Mouse (Mus musculus): ENCODE measurements around the gene Psmc2. TPM values are rescaled to one million over a fixed set of nuclear protein-coding genes. Genes with fewer than 3 reads are reported as not detected.

Psmc2 gene
- polyA plus RNA-seq, 2 experiments: 58.5 to 122 TPM

GRCm38 (mm10) chr5:21802907-21803306 lies 17.8 kb downstream of the Psmc2 start:
- Histone ChIP-seq H3K9me3 (ENCODE audit: control insufficient read depth, low read length) (no peaks in the 10 kb centered on the region), H3K27ac (no peak overlapping the region), H3K4me1 (replicated peaks; ENCODE audit: control insufficient read depth in 2 of 2, insufficient read depth in 2 of 2, low read length in 1 of 2) (no peaks in the 10 kb centered on the region), H3K36me3 (replicated peaks; ENCODE audit: control insufficient read depth, insufficient read depth, low read depth) (peaks cover 47% of the 10 kb centered on the region), H3K4me2 (ENCODE audit: low read depth) (no peak overlapping the region), H3K9ac (replicated peaks) (no peak overlapping the region), H3K4me3 (ENCODE audit: insufficient read depth in 1 of 2, low read depth in 2 of 2, low read length in 2 of 2) (no peak overlapping the region), H3K27me3 (ENCODE audit: control insufficient read depth, insufficient read depth, low read length) (no peaks in the 10 kb centered on the region)
- ATAC-seq (ENCODE audit: insufficient read depth) (no peak), DNase-seq (ENCODE audit: low read depth in 3 of 3, low spot score in 3 of 3) (no peak)
- 91% methylated on average over 9 of the region's 9 CpGs for WGBS (ENCODE audit: insufficient replicate concordance)
- TF ChIP-seq EP300 (IDR thresholded peaks at IDR 0.05; ENCODE audit: low read depth) (no peak), CTCF (IDR thresholded peaks at IDR 0.05; ENCODE audit: low read depth) (no peak)

- Histone ChIP-seq H3K36me3 (replicated peaks; ENCODE audit: control insufficient read depth, insufficient read depth, low read depth) (peaks cover 47% of the 10 kb centered on the region), H3K4me1 (replicated peaks; ENCODE audit: control insufficient read depth in 2 of 2, insufficient read depth in 2 of 2, low read length in 1 of 2) (no peaks in the 10 kb centered on the region), H3K4me2 (ENCODE audit: low read depth) (no peak overlapping the region), H3K4me3 (ENCODE audit: insufficient read depth in 1 of 2, low read depth in 2 of 2, low read length in 2 of 2) (no peak overlapping the region), H3K27ac (no peak overlapping the region), H3K9me3 (ENCODE audit: control insufficient read depth, low read length) (no peaks in the 10 kb centered on the region), H3K27me3 (ENCODE audit: control insufficient read depth, insufficient read depth, low read length) (no peaks in the 10 kb centered on the region), H3K9ac (replicated peaks) (no peak overlapping the region)
- no peak for TF ChIP-seq CTCF (IDR thresholded peaks at IDR 0.05; ENCODE audit: low read depth)
- no peak for TF ChIP-seq EP300 (IDR thresholded peaks at IDR 0.05; ENCODE audit: low read depth)
- 91% methylated on average over 12 of the region's 12 CpGs for WGBS (ENCODE audit: insufficient replicate concordance)
- ATAC-seq (ENCODE audit: insufficient read depth) (no peak), DNase-seq (ENCODE audit: low read depth in 3 of 3, low spot score in 3 of 3) (no peak)
Observed at GRCm38 (mm10) chr5:21803691-21804188, 18.7 kb downstream of the Psmc2 start.

GRCm38 (mm10) chr5:21804837-21805236 lies 19.8 kb downstream of the Psmc2 start:
- H3K4me3 ChIP-seq (ENCODE audit: insufficient read depth in 1 of 2, low read depth in 2 of 2, low read length in 2 of 2): no peak overlapping the region
- DNase-seq (ENCODE audit: low read depth in 3 of 3, low spot score in 3 of 3) (no peak), ATAC-seq (ENCODE audit: insufficient read depth) (no peak)
- no peak overlapping the region for H3K9ac ChIP-seq (replicated peaks)
- H3K27me3 ChIP-seq (ENCODE audit: control insufficient read depth, insufficient read depth, low read length): no peaks in the 10 kb centered on the region
- no peaks in the 10 kb centered on the region for H3K9me3 ChIP-seq (ENCODE audit: control insufficient read depth, low read length)
- no peak overlapping the region for H3K4me2 ChIP-seq (ENCODE audit: low read depth)
- H3K36me3 ChIP-seq (replicated peaks; ENCODE audit: control insufficient read depth, insufficient read depth, low read depth): peaks cover 37% of the 10 kb centered on the region
- no peak overlapping the region for H3K27ac ChIP-seq
- no peaks in the 10 kb centered on the region for H3K4me1 ChIP-seq (replicated peaks; ENCODE audit: control insufficient read depth in 2 of 2, insufficient read depth in 2 of 2, low read length in 1 of 2)
- WGBS (ENCODE audit: insufficient replicate concordance): 46% methylated on average over 4 of the region's 4 CpGs
- TF ChIP-seq CTCF (IDR thresholded peaks at IDR 0.05; ENCODE audit: low read depth) (no peak), EP300 (IDR thresholded peaks at IDR 0.05; ENCODE audit: low read depth) (no peak)

GRCm38 (mm10) chr5:21810924-21811323 lies 25.8 kb downstream of the Psmc2 start:
- DNase-seq (ENCODE audit: low read depth in 3 of 3, low spot score in 3 of 3) (no peak), ATAC-seq (ENCODE audit: insufficient read depth) (no peak)
- no peak for TF ChIP-seq EP300 (IDR thresholded peaks at IDR 0.05; ENCODE audit: low read depth)
- no peak for TF ChIP-seq CTCF (IDR thresholded peaks at IDR 0.05; ENCODE audit: low read depth)
- Histone ChIP-seq H3K9ac (replicated peaks) (no peak overlapping the region), H3K36me3 (replicated peaks; ENCODE audit: control insufficient read depth, insufficient read depth, low read depth) (no peaks in the 10 kb centered on the region), H3K9me3 (ENCODE audit: control insufficient read depth, low read length) (no peaks in the 10 kb centered on the region), H3K4me1 (replicated peaks; ENCODE audit: control insufficient read depth in 2 of 2, insufficient read depth in 2 of 2, low read length in 1 of 2) (no peaks in the 10 kb centered on the region), H3K4me3 (ENCODE audit: insufficient read depth in 1 of 2, low read depth in 2 of 2, low read length in 2 of 2) (no peak overlapping the region), H3K27me3 (ENCODE audit: control insufficient read depth, insufficient read depth, low read length) (no peaks in the 10 kb centered on the region), H3K4me2 (ENCODE audit: low read depth) (no peak overlapping the region), H3K27ac (no peak overlapping the region)
- 65% methylated on average over 10 of the region's 10 CpGs for WGBS (ENCODE audit: insufficient replicate concordance)

GRCm38 (mm10) chr5:21813994-21814393 lies 28.9 kb downstream of the Psmc2 start:
- peak in 1 of 3 experiments; percentile 9 for DNase-seq (ENCODE audit: low read depth in 3 of 3, low spot score in 3 of 3)
- 29% methylated on average over 1 of the region's 1 CpGs for WGBS (ENCODE audit: insufficient replicate concordance)
- H3K4me3 ChIP-seq (ENCODE audit: insufficient read depth in 1 of 2, low read depth in 2 of 2, low read length in 2 of 2): no peak overlapping the region

More at GRCm38 (mm10) chr5:21813994-21814393, 28.9 kb downstream of the Psmc2 start:
- no peak for ATAC-seq (ENCODE audit: insufficient read depth)
- H3K27me3 ChIP-seq (ENCODE audit: control insufficient read depth, insufficient read depth, low read length): no peaks in the 10 kb centered on the region
- no peak overlapping the region for H3K9ac ChIP-seq (replicated peaks)
- H3K36me3 ChIP-seq (replicated peaks; ENCODE audit: control insufficient read depth, insufficient read depth, low read depth): no peaks in the 10 kb centered on the region
- no peaks in the 10 kb centered on the region for H3K9me3 ChIP-seq (ENCODE audit: control insufficient read depth, low read length)
- TF ChIP-seq EP300 (IDR thresholded peaks at IDR 0.05; ENCODE audit: low read depth) (no peak), CTCF (IDR thresholded peaks at IDR 0.05; ENCODE audit: low read depth) (peak; percentile 79)
- H3K4me1 ChIP-seq (replicated peaks; ENCODE audit: control insufficient read depth in 2 of 2, insufficient read depth in 2 of 2, low read length in 1 of 2): no peaks in the 10 kb centered on the region
- H3K4me2 ChIP-seq (ENCODE audit: low read depth): no peak overlapping the region
- no peak overlapping the region for H3K27ac ChIP-seq

Data from liver, embryonic 14.5 days (tissue).